Mouse (Mus musculus) neural tube, embryonic 10.5 days (tissue): ENCODE measurements around the gene Tnpo3.
A peak's percentile ranks its signal among the peaks of the same experiment; 100 is the strongest.

Experiments
- DNase-seq: peaks from one replicate; pipeline ENCODE4 v3.0.0-alpha.2; 2017; ENCODE audit warnings: low spot score; ENCODE audit errors: extremely low spot score

Tnpo3 gene

GRCm38 (mm10) chr6:29609111-29610019 is at the start of gene Tnpo3:
Gene Tnpo3, minus strand, starts transcription at chr6:29609887.
- peak; percentile 92 for DNase-seq

DNA sequence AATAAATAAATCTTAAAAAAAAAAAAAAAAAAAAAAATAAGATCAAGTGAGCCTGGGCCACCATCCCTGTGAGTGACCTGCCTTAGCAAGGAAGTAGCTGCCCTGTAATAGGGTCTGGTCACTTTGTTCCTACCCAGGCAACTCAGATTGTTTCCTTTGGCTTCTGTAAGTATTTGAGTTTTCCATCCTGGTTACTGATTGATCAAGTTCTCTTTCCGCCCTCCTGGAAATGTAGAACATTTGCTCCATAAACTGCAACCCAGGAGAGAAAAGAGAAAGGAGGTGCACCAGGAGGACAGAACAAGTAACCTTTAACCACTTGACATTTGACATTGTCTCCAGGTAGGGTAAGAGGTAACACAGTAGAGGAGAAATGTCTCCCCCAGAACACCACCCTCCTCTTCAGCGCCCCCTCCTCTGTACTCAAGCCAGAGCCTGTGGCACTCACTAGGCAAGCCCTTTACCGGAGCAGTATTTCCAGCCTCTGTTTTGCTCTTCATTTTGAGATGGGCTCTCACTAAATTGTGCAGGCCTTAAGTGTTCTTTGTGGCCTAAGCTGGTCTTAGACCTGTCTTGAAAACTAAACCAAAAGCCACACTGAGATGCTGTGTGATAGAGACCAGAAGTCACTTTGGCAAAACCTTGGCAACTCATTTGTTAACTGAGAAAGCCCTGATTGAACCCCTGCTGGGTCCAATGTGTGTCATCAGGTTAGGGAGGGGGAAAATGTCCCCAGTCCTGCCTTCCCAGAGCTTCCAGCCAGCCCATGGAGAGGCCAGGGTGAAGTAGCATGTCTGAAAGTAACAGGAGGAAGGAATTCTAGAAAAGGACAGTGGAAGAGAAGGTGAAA is 49.2 kb upstream of the Tnpo3 start:
- no peak for DNase-seq

DNA sequence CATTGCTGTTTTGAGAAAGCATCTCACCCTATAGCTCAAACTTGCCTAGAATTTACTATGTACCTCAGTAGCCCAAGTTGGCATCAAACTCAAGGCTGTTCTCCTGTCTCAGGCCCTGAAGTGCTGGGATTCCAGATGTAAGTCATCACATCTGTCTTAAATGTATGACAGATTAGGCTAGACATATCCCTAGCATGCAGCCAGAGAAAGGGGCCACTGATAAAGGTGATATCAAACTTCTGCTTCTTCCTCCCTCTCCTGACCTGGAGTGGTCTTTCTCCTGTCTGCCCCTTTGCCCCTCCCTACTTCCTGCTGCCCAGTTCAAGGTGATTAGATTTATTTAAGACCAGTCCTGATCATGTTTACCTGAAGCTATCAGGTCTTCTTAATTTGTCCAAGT is 43.6 kb upstream of the Tnpo3 start:
- DNase-seq, result no peak

DNA sequence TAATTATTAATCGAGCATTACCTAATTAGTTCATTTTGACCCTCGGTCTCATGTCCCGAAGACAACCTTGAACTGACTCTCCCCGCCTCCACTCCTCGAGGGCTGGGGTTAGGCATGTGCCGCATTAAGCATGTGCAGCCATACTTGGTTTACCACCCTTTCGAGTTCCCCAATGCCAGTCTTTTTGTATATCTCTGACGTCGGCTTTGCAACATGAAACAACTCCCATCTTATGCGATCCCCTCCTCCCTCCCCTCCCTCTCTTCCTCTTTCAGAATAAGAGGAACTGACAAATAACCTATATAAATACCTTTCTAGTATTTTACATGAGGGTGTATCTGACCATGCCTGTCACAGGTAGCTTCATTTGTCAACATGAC is 40.5 kb upstream of the Tnpo3 start:
- no peak for DNase-seq

DNA sequence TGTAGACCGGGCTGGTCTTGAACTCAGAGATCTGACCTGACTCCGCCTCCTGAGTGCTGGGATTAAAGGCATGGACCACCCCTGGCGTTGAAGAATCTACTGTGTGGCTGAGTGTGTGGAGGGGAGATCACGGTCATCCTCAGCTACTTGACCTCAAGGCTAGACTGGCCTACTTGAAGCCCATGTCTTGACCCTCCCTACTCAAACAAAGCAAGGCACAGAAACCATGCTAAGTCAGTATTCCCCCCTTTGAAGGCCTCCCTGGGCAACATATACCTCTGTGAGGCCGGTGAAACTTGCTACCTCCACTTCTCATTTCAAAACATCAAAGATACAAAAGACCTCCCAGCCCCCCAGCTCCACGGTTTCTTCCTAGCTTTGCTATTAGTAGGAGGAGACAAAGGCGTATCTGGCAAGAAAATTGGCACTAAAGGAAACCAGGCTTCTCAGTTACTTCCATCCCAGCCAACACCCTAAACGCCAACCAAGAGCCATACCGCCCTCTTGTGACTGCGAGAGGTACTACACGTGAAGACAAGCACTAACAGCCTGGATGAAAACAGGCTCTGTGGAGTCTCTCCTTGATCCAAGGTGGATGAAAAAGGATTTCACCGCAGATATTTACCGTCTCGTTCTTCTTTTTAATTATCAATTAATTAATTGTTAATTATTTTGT is 39.9 kb upstream of the Tnpo3 start:
- peak; percentile 91 for DNase-seq

- DNase-seq, result no peak
Measured at GRCm38 (mm10) chr6:29641816-29642215, 32.1 kb upstream of the Tnpo3 start.

- DNase-seq, result no peak
Measured at GRCm38 (mm10) chr6:29639580-29640419, 30.1 kb upstream of the Tnpo3 start.

DNA sequence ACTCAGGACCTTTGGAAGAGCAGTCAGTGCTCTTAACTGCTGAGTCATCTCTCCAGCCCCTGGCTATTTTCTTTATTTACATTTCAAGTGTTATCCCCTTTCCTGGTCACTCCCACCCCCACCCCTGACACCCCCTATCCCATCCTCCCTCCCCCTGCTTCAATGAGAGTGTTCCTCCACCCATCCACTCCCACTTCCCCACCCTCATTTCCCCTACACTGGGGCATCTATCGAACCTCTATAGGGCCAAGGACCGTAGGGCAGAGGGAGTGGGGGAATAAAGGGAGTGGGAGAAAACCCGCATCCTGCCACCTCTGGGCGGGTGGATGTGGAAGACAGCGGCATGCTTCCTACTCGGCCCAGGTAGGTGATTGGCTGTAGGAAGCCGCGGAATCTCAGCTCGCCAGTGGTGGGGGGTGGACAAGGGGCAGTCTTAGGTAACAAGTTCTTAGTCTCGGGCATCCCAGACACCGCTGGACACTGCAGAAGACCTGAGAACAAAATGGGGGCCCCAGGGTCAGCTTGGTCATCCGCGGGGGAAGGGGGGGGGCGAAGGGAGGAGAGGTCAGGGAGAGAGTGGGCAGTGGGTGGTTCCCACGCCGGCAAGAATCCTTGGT is 29.3 kb upstream of the Tnpo3 start:
- DNase-seq, result no peak

DNA sequence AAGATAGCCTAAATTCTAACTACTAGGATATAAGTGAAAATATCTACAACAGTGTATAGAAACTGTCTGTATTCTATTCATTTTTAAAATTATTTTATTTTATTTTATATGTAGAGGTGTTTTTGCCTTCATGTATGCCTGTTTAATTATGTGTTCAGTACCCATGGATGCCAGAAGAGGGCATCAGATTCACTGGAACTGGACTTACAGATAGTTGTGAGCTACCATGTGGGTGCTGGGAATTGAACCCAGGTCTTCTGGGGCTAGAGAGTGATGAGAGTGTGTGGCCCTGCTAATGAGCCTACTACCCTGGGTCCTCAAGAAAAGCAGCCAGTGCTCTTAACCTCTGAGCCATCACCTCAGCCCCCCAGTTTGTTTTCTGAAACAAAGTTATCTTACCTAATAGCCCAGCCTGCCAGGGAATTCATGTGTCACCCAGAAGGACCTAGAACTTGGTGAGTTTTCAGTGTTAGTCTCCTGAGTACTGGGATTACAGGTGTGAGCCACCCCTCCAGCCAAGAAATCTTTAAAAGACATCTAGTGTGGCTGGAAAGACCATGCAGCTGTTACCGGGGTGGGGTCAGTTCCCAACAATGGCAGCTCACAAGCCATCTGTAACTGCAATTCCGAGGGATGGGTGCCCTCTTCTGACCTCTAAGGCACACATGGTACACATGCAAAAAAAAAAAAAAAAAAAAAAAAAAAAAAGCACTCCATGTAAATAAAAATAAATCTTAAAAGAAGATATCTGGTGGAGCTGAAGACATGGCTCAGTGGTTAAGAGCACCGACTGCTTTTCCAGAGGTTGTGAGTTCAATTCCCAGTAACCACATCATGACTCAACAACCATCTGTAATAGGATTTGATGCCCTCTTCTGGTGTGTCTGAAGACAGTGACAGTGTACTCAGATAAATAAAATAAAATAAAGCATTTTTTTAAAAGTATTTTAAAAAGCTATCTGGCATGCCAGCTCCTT is 28.0 kb upstream of the Tnpo3 start:
- no peak for DNase-seq

- no peak for DNase-seq
Measured at GRCm38 (mm10) chr6:29636322-29637092, 26.8 kb upstream of the Tnpo3 start.

- DNase-seq, result no peak
Measured at GRCm38 (mm10) chr6:29634537-29634936, 24.9 kb upstream of the Tnpo3 start.

DNA sequence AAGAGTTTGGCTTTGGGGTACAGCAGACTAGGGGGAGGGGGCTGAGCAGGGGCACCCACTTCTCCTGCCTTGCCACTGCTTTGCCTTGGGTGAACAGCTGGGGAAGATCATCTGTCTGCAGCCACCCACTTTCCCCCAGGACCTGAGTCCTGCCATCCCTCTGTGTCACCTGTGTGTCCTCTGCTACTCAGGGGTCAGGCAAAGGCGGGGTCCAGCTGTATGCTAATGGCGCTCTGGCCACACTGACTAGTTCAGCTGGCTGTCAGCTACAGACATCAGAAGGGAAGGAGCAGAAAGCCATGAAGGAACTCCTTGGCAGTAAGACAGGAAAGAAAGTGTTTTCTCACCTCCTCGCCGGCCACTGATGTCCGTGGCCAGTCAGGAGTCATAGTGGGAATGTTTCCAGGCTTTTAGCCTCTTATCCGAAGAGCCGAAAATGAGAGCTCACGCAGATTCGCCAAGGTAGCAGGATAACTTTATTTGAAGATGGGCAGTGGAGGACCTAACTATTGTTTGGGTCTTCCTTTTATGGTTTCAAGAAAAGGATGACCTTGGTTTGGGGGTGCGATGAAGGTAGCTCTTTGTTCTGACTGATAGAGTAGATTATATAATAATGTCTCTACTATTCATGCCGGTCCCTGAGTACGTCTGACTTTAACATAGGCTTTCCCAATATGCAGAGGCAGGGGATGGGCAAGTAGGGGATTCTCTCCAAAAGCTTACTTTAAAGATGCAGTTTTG is 23.0 kb upstream of the Tnpo3 start:
- DNase-seq, result peak; percentile 22

GRCm38 (mm10) chr6:29631751-29632551 is 22.3 kb upstream of the Tnpo3 start:
- DNase-seq, result no peak

- no peak for DNase-seq
Measured at GRCm38 (mm10) chr6:29630216-29630615, 20.5 kb upstream of the Tnpo3 start.

GRCm38 (mm10) chr6:29627756-29628155 is 18.1 kb upstream of the Tnpo3 start:
- DNase-seq, result no peak

- DNase-seq, result no peak
Measured at GRCm38 (mm10) chr6:29623857-29624256, 14.2 kb upstream of the Tnpo3 start.

- no peak for DNase-seq
Measured at GRCm38 (mm10) chr6:29622273-29622672, 12.6 kb upstream of the Tnpo3 start.
